In genomic region chr1:90662491-90662890, GRCm38 (mm10) we compare ENCODE assay signal across 13 mouse cellular contexts. TPM values are rescaled to one million over a fixed set of nuclear protein-coding genes. Genes with fewer than 3 reads are reported as not detected.
DNase-seq lines count a peak whose midpoint lies in the region; ATAC-seq and TF ChIP-seq lines count a peak whose summit lies in the region.
"Had no signal": no experiment of that assay in that cellular context is flagged by ENCODE, and none has a peak within 500 bp of the region (broad histone marks: within the 10 kb centered on the region; RNA-seq: fewer than 3 reads in every experiment).

No protein-coding gene starts in this region.

- no peaks in the 10 kb centered on the region for H3K9me3 ChIP-seq in lung, embryonic 15.5 days
- no peaks in the 10 kb centered on the region for H3K9me3 ChIP-seq in stomach, embryonic 15.5 days
- H3K9me3 ChIP-seq: liver, embryonic 15.5 days had no signal

- 38% methylated on average over 6 of the region's 6 CpGs for WGBS in lung, embryonic 15.5 days
- 30% methylated on average over 6 of the region's 6 CpGs for WGBS in lung, adult 2 months
- 41% methylated on average over 6 of the region's 6 CpGs for WGBS in stomach, embryonic 15.5 days

- TF ChIP-seq POLR2A in lung, adult 2 months (IDR thresholded peaks at IDR 0.05; ENCODE audit: borderline replicate concordance, extremely low read depth, low read depth, low read length) = no peak

- no peak overlapping the region for H3K9ac ChIP-seq in lung, embryonic 15.5 days
- H3K9ac ChIP-seq in stomach, embryonic 15.5 days = no peak overlapping the region
- H3K9ac ChIP-seq: liver, embryonic 15.5 days had no signal

- ATAC-seq in lung, embryonic 15.5 days (ENCODE audit: borderline replicate concordance, extremely low read depth, low FRiP score, low TSS enrichment) = no peak
- no peak for ATAC-seq in stomach, embryonic 15.5 days (ENCODE audit: insufficient read depth, low FRiP score, low read depth)
- ATAC-seq: forebrain, embryonic 16.5 days had no signal

- H3K4me1 ChIP-seq in lung, embryonic 15.5 days = peaks cover 4% of the 10 kb centered on the region; the same call in 1 of the 2 replicates
- no peaks in the 10 kb centered on the region for H3K4me1 ChIP-seq in lung, adult 2 months (ENCODE audit: control insufficient read depth, insufficient read depth, low read length)
- 0 out of 2 replicates have a peak, but pooled peaks cover 15% of the 10 kb centered on the region for H3K4me1 ChIP-seq in stomach, embryonic 15.5 days
- H3K4me1 ChIP-seq: liver, embryonic 15.5 days had no signal

- no peak overlapping the region for H3K4me3 ChIP-seq in lung, embryonic 15.5 days
- no peak overlapping the region for H3K4me3 ChIP-seq in lung, adult 2 months (replicated peaks; ENCODE audit: extremely low read depth, low read depth, low read length)
- no peak overlapping the region for H3K4me3 ChIP-seq in stomach, embryonic 15.5 days (replicated peaks)
- H3K4me3 ChIP-seq: liver, embryonic 15.5 days had no signal

- no peaks in the 10 kb centered on the region for H3K36me3 ChIP-seq in lung, embryonic 15.5 days
- no peaks in the 10 kb centered on the region for H3K36me3 ChIP-seq in stomach, embryonic 15.5 days
- H3K36me3 ChIP-seq: liver, embryonic 15.5 days had no signal

- H3K27ac ChIP-seq in lung, embryonic 15.5 days = peak overlapping the region; percentile 20
- peak overlapping the region; percentile 71 for H3K27ac ChIP-seq in stomach, embryonic 15.5 days
- H3K27ac ChIP-seq: liver, embryonic 15.5 days had no signal

- H3K27me3 ChIP-seq in lung, embryonic 15.5 days = no peaks in the 10 kb centered on the region
- H3K27me3 ChIP-seq in stomach, embryonic 15.5 days (replicated peaks) = no peaks in the 10 kb centered on the region
- H3K27me3 ChIP-seq: liver, embryonic 15.5 days had no signal

- TF ChIP-seq CTCF in lung, adult 2 months (IDR thresholded peaks at IDR 0.05; ENCODE audit: insufficient read depth, low read length) = no peak

- H3K4me2 ChIP-seq in lung, embryonic 15.5 days = no peak overlapping the region
- no peak overlapping the region for H3K4me2 ChIP-seq in stomach, embryonic 15.5 days
- H3K4me2 ChIP-seq: liver, embryonic 15.5 days had no signal

- DNase-seq in embryo, embryonic 11 days = peak; percentile 22
- no peak for DNase-seq in embryo, embryonic 10 days (ENCODE audit: low spot score)
- DNase-seq in lung, adult 2 months = no peak
- peak; percentile 11 to 43 for DNase-seq in kidney, postnatal 25 days
- DNase-seq in cerebellum, postnatal 14 days = no peak
- no peak for DNase-seq in layer of hippocampus, postnatal 36 days
- DNase-seq: midbrain, embryonic 14.5 days; right cerebral cortex, postnatal 25 days; thymus, adult 18-20 months had no signal

RNA-seq across cellular contexts. Expression of gene Cops8, which starts 59.7 kb away (rescaled TPM):
- 160 and 171 TPM in 2 replicates for polyA plus RNA-seq in lung, embryonic 15.5 days (2015; fragmentation: Nextera tagmentation; extraction: Ambion mirVana)
- 39.8 and 58.0 TPM in 2 replicates for polyA plus RNA-seq in lung, adult 2 months (2012; rRNA removed)
- polyA plus RNA-seq in stomach, embryonic 15.5 days (2015; fragmentation: Nextera tagmentation; extraction: Ambion mirVana) = 124 and 130 TPM in 2 replicates
- 100 to 1,000 TPM; 105 to 111 TPM for total RNA-seq in layer of hippocampus, postnatal 36 days (2021)

Comparison
In these comparisons a context has a peak if more than half of its experiments do, and no peak if none do; other contexts are left out.
1. DNase-seq: peak in embryo, embryonic 11 days (single experiment) and kidney, postnatal 25 days (2 of 2); none in embryo, embryonic 10 days (single experiment), lung, adult 2 months (single experiment), cerebellum, postnatal 14 days (0 of 2) and layer of hippocampus, postnatal 36 days (0 of 2).